Mouse (Mus musculus) stomach, embryonic 15.5 days (tissue): ENCODE data around the gene Adssl1. TPM values are rescaled to one million over a fixed set of nuclear protein-coding genes. Genes with fewer than 3 reads are reported as not detected.

Experiments used
- ATAC-seq: fragments of 200-750 bp; cut with Nextera tagmentation; 2 replicates; pipeline ENCODE4 v1.8.0; 2017; ENCODE audit warnings: low read depth, moderate number of reproducible peaks, moderate TSS enrichment; ENCODE audit not compliant: insufficient read depth, low FRiP score
- H3K27ac ChIP-seq: fragments of 300-500 bp; sonication (generic); 2 replicates; pipeline ENCODE4 v1.5.1; 2015; ENCODE audit warnings: mild to moderate bottlenecking, inconsistent platforms
- H3K27me3 ChIP-seq: fragments of 300-500 bp; sonication (generic); replicated peaks from 2 replicates; pipeline ENCODE4 v1.6.1; 2015; ENCODE audit warnings: inconsistent platforms
- H3K36me3 ChIP-seq: fragments of 300-500 bp; sonication (generic); 2 replicates; pipeline ENCODE4 v1.6.1; 2015; ENCODE audit warnings: inconsistent platforms
- H3K4me1 ChIP-seq: fragments of 300-500 bp; sonication (generic); 2 replicates; pipeline ENCODE4 v1.6.1; 2015; ENCODE audit warnings: inconsistent platforms
- H3K4me2 ChIP-seq: fragments of 300-500 bp; sonication (generic); 2 replicates; pipeline ENCODE4 v1.6.1; 2015; ENCODE audit warnings: mild to moderate bottlenecking, inconsistent platforms
- H3K4me3 ChIP-seq: fragments of 300-500 bp; sonication (generic); replicated peaks from 2 replicates; pipeline ENCODE4 v1.5.1; 2015; ENCODE audit warnings: inconsistent platforms
- H3K9ac ChIP-seq: fragments of 300-500 bp; sonication (generic); 2 replicates; pipeline ENCODE4 v1.6.1; 2015; ENCODE audit warnings: inconsistent platforms
- H3K9me3 ChIP-seq: fragments of 300-500 bp; sonication (generic); 2 replicates; pipeline ENCODE4 v1.6.1; 2016; ENCODE audit warnings: inconsistent platforms
- WGBS: fragments of 180-500 bp; shearing (Covaris S2); methylation state at CpG from one replicate; pipeline ENCODE4 v1.1.7; 2015; 5-methylcytosine and 5-hydroxymethylcytosine counted together
- polyA plus RNA-seq: library from polyadenylated mRNA; unstranded; fragments of >200 nt; fragmentation: Nextera tagmentation; extraction: Ambion mirVana; gene quantifications from 2 replicates; pipeline ENCODE4 v1.2.1, GENCODE M21; 2015

Gene Adssl1
- polyA plus RNA-seq, 1 experiment from 2014 or later, result 4.4 TPM

GRCm38 (mm10) chr12:112674132-112675011, 54.5 kb downstream of the Adssl1 start, which contains the start of gene Akt1:
Gene Akt1 (minus strand): TSS chr12:112674884.
- peak within 1 kb of the TSS; percentile 89 for H3K4me2 ChIP-seq
- peaks cover 70% of the 10 kb centered on the region for H3K4me1 ChIP-seq
- H3K4me3 ChIP-seq, result peak within 1 kb of the TSS; percentile 83
- H3K36me3 ChIP-seq, result peaks cover 21% of the 10 kb centered on the region
- WGBS, result under 1% methylated on average over 70 of the region's 70 CpGs
- no peaks in the 10 kb centered on the region for H3K9me3 ChIP-seq
- H3K27ac ChIP-seq, result peak within 1 kb of the TSS; percentile 99
- no peaks in the 10 kb centered on the region for H3K27me3 ChIP-seq
- H3K9ac ChIP-seq, result peak within 1 kb of the TSS; percentile 90
- peak; percentile 50 for ATAC-seq

- Histone ChIP-seq H3K9me3 (no peaks in the 10 kb centered on the region), H3K4me1 (peaks cover 68% of the 10 kb centered on the region)
- WGBS, result 17% methylated on average over 18 of the region's 18 CpGs
These were observed 55.6 kb downstream of the Adssl1 start for GRCm38 (mm10) chr12:112675245-112676035.

GRCm38 (mm10) chr12:112677076-112677475, 57.2 kb downstream of the Adssl1 start:
- 49% methylated on average over 5 of the region's 5 CpGs for WGBS
- H3K36me3 ChIP-seq, result no peaks in the 10 kb centered on the region
- peaks cover 9% of the 10 kb centered on the region; the same call in 1 of the 2 replicates for H3K27me3 ChIP-seq
- H3K4me1 ChIP-seq, result peaks cover 52% of the 10 kb centered on the region
- H3K27ac ChIP-seq, result no peak overlapping the region
- no peak overlapping the region for H3K9ac ChIP-seq
- H3K4me2 ChIP-seq, result no peak overlapping the region
- no peak for ATAC-seq
- no peaks in the 10 kb centered on the region for H3K9me3 ChIP-seq
- no peak overlapping the region for H3K4me3 ChIP-seq

More at GRCm38 (mm10) chr12:112675245-112676035, 55.6 kb downstream of the Adssl1 start:
- H3K4me3 ChIP-seq, result peak overlapping the region; percentile 83
- peak; percentile 24 for ATAC-seq
- H3K36me3 ChIP-seq, result peaks cover 10% of the 10 kb centered on the region
- H3K27me3 ChIP-seq, result peaks cover 9% of the 10 kb centered on the region; the same call in 1 of the 2 replicates
- H3K9ac ChIP-seq, result no peak overlapping the region
- H3K4me2 ChIP-seq, result peak overlapping the region; percentile 89
- H3K27ac ChIP-seq, result peak overlapping the region; percentile 99

GRCm38 (mm10) chr12:112677943-112678554, 58.2 kb downstream of the Adssl1 start:
- Histone ChIP-seq H3K27ac (peak overlapping the region; percentile 96), H3K36me3 (no peaks in the 10 kb centered on the region), H3K4me3 (peak overlapping the region; percentile 65), H3K4me2 (peak overlapping the region; percentile 92), H3K4me1 (peaks cover 43% of the 10 kb centered on the region), H3K9ac (peak overlapping the region; percentile 59), H3K27me3 (peaks cover 9% of the 10 kb centered on the region; the same call in 1 of the 2 replicates), H3K9me3 (no peaks in the 10 kb centered on the region)
- WGBS, result 26% methylated on average over 19 of the region's 19 CpGs
- no peak for ATAC-seq

- H3K36me3 ChIP-seq, result no peaks in the 10 kb centered on the region
- under 1% methylated on average over 50 of the region's 60 CpGs for WGBS
These were observed 58.7 kb downstream of the Adssl1 start, which contains the start of gene Zbtb42 for GRCm38 (mm10) chr12:112678555-112679026. Gene Zbtb42 (plus strand): TSS chr12:112678828.

GRCm38 (mm10) chr12:112679027-112679996, 59.5 kb downstream of the Adssl1 start:
- Histone ChIP-seq H3K27me3 (peaks cover 9% of the 10 kb centered on the region; the same call in 1 of the 2 replicates), H3K4me1 (peaks cover 47% of the 10 kb centered on the region)

More at GRCm38 (mm10) chr12:112678555-112679026, 58.7 kb downstream of the Adssl1 start, which contains the start of gene Zbtb42:
- H3K27ac ChIP-seq, result peak within 1 kb of the TSS; percentile 96
- no peaks in the 10 kb centered on the region for H3K9me3 ChIP-seq
- H3K4me2 ChIP-seq, result peak within 1 kb of the TSS; percentile 92
- peak within 1 kb of the TSS; percentile 65 for H3K4me3 ChIP-seq
- peaks cover 9% of the 10 kb centered on the region; the same call in 1 of the 2 replicates for H3K27me3 ChIP-seq
- H3K4me1 ChIP-seq, result peaks cover 44% of the 10 kb centered on the region
- H3K9ac ChIP-seq, result peak within 1 kb of the TSS; percentile 59
- peak; percentile 34 for ATAC-seq

GRCm38 (mm10) chr12:112683351-112683750, 63.5 kb downstream of the Adssl1 start:
- WGBS, result 54% methylated on average over 7 of the region's 7 CpGs
- ATAC-seq, result no peak

More at GRCm38 (mm10) chr12:112679027-112679996, 59.5 kb downstream of the Adssl1 start:
- H3K9ac ChIP-seq, result peak overlapping the region; percentile 59
- no peaks in the 10 kb centered on the region for H3K36me3 ChIP-seq
- no peaks in the 10 kb centered on the region for H3K9me3 ChIP-seq
- peak overlapping the region; percentile 96 for H3K27ac ChIP-seq
- 5% methylated on average over 78 of the region's 87 CpGs for WGBS
- peak overlapping the region; percentile 92 for H3K4me2 ChIP-seq
- ATAC-seq, result peak; percentile 71
- peak overlapping the region; percentile 65 for H3K4me3 ChIP-seq

GRCm38 (mm10) chr12:112688458-112688857, 68.6 kb downstream of the Adssl1 start:
- 0 out of 2 replicates have a peak, but pooled peaks cover 3% of the 10 kb centered on the region for H3K36me3 ChIP-seq
- no peaks in the 10 kb centered on the region for H3K27me3 ChIP-seq
- 43% methylated on average over 15 of the region's 15 CpGs for WGBS
- H3K4me3 ChIP-seq, result no peak overlapping the region
- no peaks in the 10 kb centered on the region for H3K9me3 ChIP-seq
- no peak for ATAC-seq
- peaks cover 13% of the 10 kb centered on the region for H3K4me1 ChIP-seq
- H3K9ac ChIP-seq, result no peak overlapping the region
- no peak overlapping the region for H3K27ac ChIP-seq
- H3K4me2 ChIP-seq, result no peak overlapping the region

More at GRCm38 (mm10) chr12:112683351-112683750, 63.5 kb downstream of the Adssl1 start:
- H3K9me3 ChIP-seq, result no peaks in the 10 kb centered on the region
- H3K4me3 ChIP-seq, result no peak overlapping the region
- no peak overlapping the region for H3K27ac ChIP-seq
- no peak overlapping the region for H3K9ac ChIP-seq
- 0 out of 2 replicates have a peak, but pooled peaks cover 3% of the 10 kb centered on the region for H3K36me3 ChIP-seq
- no peak overlapping the region for H3K4me2 ChIP-seq
- peaks cover 13% of the 10 kb centered on the region for H3K4me1 ChIP-seq
- H3K27me3 ChIP-seq, result peaks cover 9% of the 10 kb centered on the region; the same call in 1 of the 2 replicates
